Mouse (Mus musculus) ES-Bruce4 (cell line): Measurements from ENCODE around the gene Cep85l.

Experiments
- CTCF ChIP-seq: IDR thresholded peaks from one replicate; pipeline ENCODE4 v1.8.1; 2011; ENCODE audit warnings: low read depth, low read length
- POLR2A ChIP-seq: IDR thresholded peaks from one replicate; pipeline ENCODE4 v1.8.1; 2011; ENCODE audit warnings: low read length; ENCODE audit not compliant: insufficient read depth

GRCm38 (mm10) chr10:53385438-53385837 is 5.7 kb upstream of the Cep85l start:
- TF ChIP-seq POLR2A (no peak), CTCF (no peak)
